Comparison of ENCODE assay signal across 8 mouse cellular contexts in the genomic region with DNA sequence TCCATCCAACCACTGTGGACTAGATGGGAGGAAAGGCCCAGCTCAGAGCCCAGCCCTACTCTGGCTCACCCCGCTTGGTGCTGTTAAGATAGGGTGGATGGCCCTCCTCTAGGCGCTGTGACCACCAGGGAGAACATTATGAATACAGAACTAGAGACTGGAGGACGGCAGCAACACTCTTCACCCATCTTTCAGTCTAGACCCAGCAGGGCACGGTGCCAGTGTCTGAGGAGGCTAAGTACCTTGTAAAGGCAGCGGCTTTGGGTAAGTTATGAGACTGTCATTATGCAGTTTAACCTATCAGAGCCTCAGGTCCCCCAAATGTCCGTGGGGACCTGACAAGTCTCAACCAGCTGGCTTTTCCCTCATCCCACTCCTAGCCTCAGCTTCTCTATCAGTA. TPM values are rescaled to one million over a fixed set of nuclear protein-coding genes. Genes with fewer than 3 reads are reported as not detected.
DNase-seq lines count a peak whose midpoint lies in the region; ATAC-seq and TF ChIP-seq lines count a peak whose summit lies in the region.

A gene (plus strand): TSS at position 153 of the 400 bp plus-strand sequence.

- no peak within 1 kb of the TSS; the same call in 1 of the 2 replicates for H3K27ac ChIP-seq in kidney, embryonic 14.5 days (ENCODE audit: low read depth, low read length)
- peak within 1 kb of the TSS; percentile 65 for H3K27ac ChIP-seq in heart, embryonic 10.5 days
- H3K27ac ChIP-seq in olfactory bulb, adult 2 months (ENCODE audit: insufficient read depth, low read depth, low read length) = no peak within 1 kb of the TSS

- DNase-seq in kidney, adult 18-20 months = no peak
- DNase-seq in adrenal gland, postnatal 10 days = no peak
- DNase-seq in heart, embryonic 10.5 days (ENCODE audit: low spot score) = no peak
- DNase-seq in large intestine, adult 2 months (ENCODE audit: low read depth, low spot score) = no peak
- DNase-seq in yolk sac, embryonic 10.5 days (ENCODE audit: low spot score) = no peak
- no peak for DNase-seq in right cerebral cortex, adult 2 months (ENCODE audit: low spot score in 2 of 2)

- WGBS in kidney, embryonic 14.5 days = 59% methylated on average over 6 of the region's 6 CpGs
- WGBS in heart, embryonic 10.5 days = 61% methylated on average over 6 of the region's 6 CpGs
- 50% methylated on average over 6 of the region's 6 CpGs for WGBS in large intestine, adult 2 months
- WGBS in olfactory bulb, adult 2 months = 67% methylated on average over 6 of the region's 6 CpGs

- H3K9ac ChIP-seq in kidney, embryonic 14.5 days (ENCODE audit: low read depth, low read length) = peak within 1 kb of the TSS; percentile 62

- no peaks in the 10 kb centered on the region for H3K36me3 ChIP-seq in kidney, embryonic 14.5 days (ENCODE audit: control insufficient read depth, insufficient read depth, low read length)
- H3K36me3 ChIP-seq in heart, embryonic 10.5 days = no peaks in the 10 kb centered on the region

- peak within 1 kb of the TSS; percentile 86 for H3K4me2 ChIP-seq in kidney, embryonic 14.5 days (replicated peaks; ENCODE audit: low read depth, low read length)

- no peak for TF ChIP-seq POLR2A in olfactory bulb, adult 2 months (IDR thresholded peaks at IDR 0.05; ENCODE audit: insufficient read depth, low read depth, low read length)

- TF ChIP-seq CTCF in olfactory bulb, adult 2 months (IDR thresholded peaks at IDR 0.05; ENCODE audit: insufficient read depth, low read depth, low read length) = no peak

- peaks cover 31% of the 10 kb centered on the region for H3K4me1 ChIP-seq in kidney, embryonic 14.5 days (ENCODE audit: control insufficient read depth, insufficient read depth, low read length)
- peaks cover 54% of the 10 kb centered on the region for H3K4me1 ChIP-seq in heart, embryonic 10.5 days
- H3K4me1 ChIP-seq in olfactory bulb, adult 2 months (ENCODE audit: control insufficient read depth, insufficient read depth, low read length) = peaks cover 44% of the 10 kb centered on the region

- no peak; the same call in 1 of the 2 replicates for ATAC-seq in kidney, embryonic 14.5 days (ENCODE audit: low FRiP score, low TSS enrichment)

- peak within 1 kb of the TSS; percentile 43 for H3K4me3 ChIP-seq in kidney, embryonic 14.5 days (ENCODE audit: low read length)
- H3K4me3 ChIP-seq in heart, embryonic 10.5 days = peak within 1 kb of the TSS; percentile 69
- peak within 1 kb of the TSS; percentile 57 for H3K4me3 ChIP-seq in olfactory bulb, adult 2 months (ENCODE audit: insufficient read depth, low read depth, low read length)

- H3K9me3 ChIP-seq in kidney, embryonic 14.5 days (ENCODE audit: control insufficient read depth, low read length) = no peaks in the 10 kb centered on the region
- H3K9me3 ChIP-seq in heart, embryonic 10.5 days = no peaks in the 10 kb centered on the region

- no peaks in the 10 kb centered on the region for H3K27me3 ChIP-seq in kidney, embryonic 14.5 days (ENCODE audit: control insufficient read depth, insufficient read depth, low read length)
- peaks cover 43% of the 10 kb centered on the region for H3K27me3 ChIP-seq in heart, embryonic 10.5 days (ENCODE audit: insufficient read depth, poor library complexity, severe bottlenecking)

RNA-seq across cellular contexts. Expression of the gene that starts here (rescaled TPM):
- polyA plus RNA-seq in kidney, embryonic 14.5 days (2014; fragmentation: Nextera tagmentation; extraction: Ambion mirVana) = 9.5 and 13.7 TPM in 2 replicates
- 10 to 100 TPM; 15.2 to 17.3 TPM for total RNA-seq in adrenal gland, postnatal 10 days (2021)
- polyA plus RNA-seq in heart, embryonic 10.5 days (2016; fragmentation: Nextera tagmentation; extraction: Ambion mirVana) = 4.8 and 7.3 TPM in 2 replicates
- 10.6 and 21.3 TPM in 2 replicates for polyA plus RNA-seq in large intestine, adult 2 months (2012; rRNA removed)
- polyA plus RNA-seq in olfactory bulb, adult 2 months (2012; ENCODE audit: insufficient read depth, insufficient read length, low replicate concordance, missing spikeins) = not detected in 2 replicates
